Mouse (Mus musculus) kidney, embryonic 15.5 days (tissue): Measurements from ENCODE around the gene Hunk. TPM values are rescaled to one million over a fixed set of nuclear protein-coding genes. Genes with fewer than 3 reads are reported as not detected.

Experiments used
- ATAC-seq: fragments of 200-750 bp; cut with Nextera tagmentation; replicated peaks from 2 replicates; pipeline ENCODE4 v1.8.0; 2017; ENCODE audit warnings: moderate TSS enrichment; ENCODE audit not compliant: low FRiP score
- H3K27ac ChIP-seq: fragments of 300-500 bp; sonication (generic); 2 replicates; pipeline ENCODE4 v1.5.1; 2015; ENCODE audit warnings: mild to moderate bottlenecking, inconsistent platforms
- H3K27me3 ChIP-seq: fragments of 300-500 bp; sonication (generic); 2 replicates; pipeline ENCODE4 v1.6.1; 2015; ENCODE audit warnings: inconsistent platforms
- H3K36me3 ChIP-seq: fragments of 300-500 bp; sonication (generic); 2 replicates; pipeline ENCODE4 v1.6.1; 2015; ENCODE audit warnings: inconsistent platforms
- H3K4me1 ChIP-seq: fragments of 300-500 bp; sonication (generic); 2 replicates; pipeline ENCODE4 v1.6.1; 2015; ENCODE audit warnings: inconsistent platforms
- H3K4me2 ChIP-seq: fragments of 300-500 bp; sonication (generic); 2 replicates; pipeline ENCODE4 v1.6.1; 2015; ENCODE audit warnings: moderate library complexity, mild to moderate bottlenecking, inconsistent platforms
- H3K4me3 ChIP-seq: fragments of 300-500 bp; sonication (generic); replicated peaks from 2 replicates; pipeline ENCODE4 v1.5.1; 2015; ENCODE audit warnings: mild to moderate bottlenecking, inconsistent platforms
- H3K9ac ChIP-seq: fragments of 300-500 bp; sonication (generic); 2 replicates; pipeline ENCODE4 v1.6.1; 2015; ENCODE audit warnings: mild to moderate bottlenecking, inconsistent platforms
- H3K9me3 ChIP-seq: fragments of 300-500 bp; sonication (generic); replicated peaks from 2 replicates; pipeline ENCODE4 v1.6.1; 2016; ENCODE audit warnings: inconsistent platforms
- WGBS: fragments of 180-500 bp; shearing (Covaris S2); methylation state at CpG from one replicate; pipeline ENCODE4 v1.1.7; 2015; ENCODE audit warnings: mixed read lengths; 5-methylcytosine and 5-hydroxymethylcytosine counted together
- polyA plus RNA-seq: library from polyadenylated mRNA; unstranded; fragments of >200 nt; fragmentation: Nextera tagmentation; extraction: Ambion mirVana; gene quantifications from 2 replicates; pipeline ENCODE4 v1.2.1, GENCODE M21; 2015

The Hunk gene
- polyA plus RNA-seq, 1 experiment from 2014 or later = 13.5 TPM

- no peak for ATAC-seq
Measured at GRCm38 (mm10) chr16:90395996-90396556, 10.3 kb downstream of the Hunk start.

GRCm38 (mm10) chr16:90396882-90397281 lies 11.1 kb downstream of the Hunk start:
- H3K27me3 ChIP-seq = no peaks in the 10 kb centered on the region
- H3K4me1 ChIP-seq = peaks cover 53% of the 10 kb centered on the region
- H3K27ac ChIP-seq = no peak overlapping the region
- no peaks in the 10 kb centered on the region for H3K9me3 ChIP-seq
- no peak overlapping the region for H3K4me3 ChIP-seq
- peaks cover 14% of the 10 kb centered on the region; the same call in 1 of the 2 replicates for H3K36me3 ChIP-seq
- no peak for ATAC-seq
- H3K4me2 ChIP-seq = no peak overlapping the region
- no peak overlapping the region for H3K9ac ChIP-seq
- 65% methylated on average over 2 of the region's 2 CpGs for WGBS

More at GRCm38 (mm10) chr16:90395996-90396556, 10.3 kb downstream of the Hunk start:
- no peaks in the 10 kb centered on the region for H3K27me3 ChIP-seq
- H3K9me3 ChIP-seq = no peaks in the 10 kb centered on the region; the same call in 1 of the 2 replicates
- peaks cover 22% of the 10 kb centered on the region for H3K36me3 ChIP-seq
- H3K4me1 ChIP-seq = peaks cover 45% of the 10 kb centered on the region
- H3K4me2 ChIP-seq = no peak overlapping the region
- WGBS = 45% methylated on average over 11 of the region's 11 CpGs
- H3K4me3 ChIP-seq = no peak overlapping the region
- H3K27ac ChIP-seq = peak overlapping the region; percentile 9; the same call in 1 of the 2 replicates
- H3K9ac ChIP-seq = no peak overlapping the region

GRCm38 (mm10) chr16:90400314-90400713 lies 14.5 kb downstream of the Hunk start:
- Histone ChIP-seq H3K4me2 (no peak overlapping the region), H3K27ac (peak overlapping the region; percentile 72; the same call in 1 of the 2 replicates), H3K4me3 (no peak overlapping the region), H3K9ac (no peak overlapping the region), H3K36me3 (0 out of 2 replicates have a peak, but pooled peaks cover 4% of the 10 kb centered on the region), H3K27me3 (no peaks in the 10 kb centered on the region), H3K4me1 (peaks cover 61% of the 10 kb centered on the region), H3K9me3 (no peaks in the 10 kb centered on the region)
- 6% methylated on average over 9 of the region's 9 CpGs for WGBS
- peak; percentile 71 for ATAC-seq

- peaks cover 62% of the 10 kb centered on the region for H3K4me1 ChIP-seq
- 0 out of 2 replicates have a peak, but pooled peaks cover 4% of the 10 kb centered on the region for H3K36me3 ChIP-seq
- no peak overlapping the region for H3K4me3 ChIP-seq
- no peak overlapping the region for H3K9ac ChIP-seq
- no peak overlapping the region for H3K4me2 ChIP-seq
- ATAC-seq = 0 out of 2 replicates have a peak, but pooled peaks have one; percentile 38
- no peaks in the 10 kb centered on the region for H3K9me3 ChIP-seq
- H3K27ac ChIP-seq = peak overlapping the region; percentile 72; the same call in 1 of the 2 replicates
- 27% methylated on average over 12 of the region's 12 CpGs for WGBS
- no peaks in the 10 kb centered on the region for H3K27me3 ChIP-seq
Measured at GRCm38 (mm10) chr16:90400906-90401666, 15.3 kb downstream of the Hunk start.

- no peak for ATAC-seq
- H3K9ac ChIP-seq = no peak overlapping the region
Measured at GRCm38 (mm10) chr16:90402292-90402691, 16.5 kb downstream of the Hunk start.

GRCm38 (mm10) chr16:90405195-90405594 lies 19.4 kb downstream of the Hunk start:
- no peak for ATAC-seq
- Histone ChIP-seq H3K9me3 (no peaks in the 10 kb centered on the region), H3K27me3 (no peaks in the 10 kb centered on the region), H3K9ac (no peak overlapping the region), H3K27ac (peak overlapping the region; percentile 2; the same call in 1 of the 2 replicates), H3K4me2 (no peak overlapping the region), H3K4me1 (peaks cover 83% of the 10 kb centered on the region), H3K36me3 (no peaks in the 10 kb centered on the region), H3K4me3 (no peak overlapping the region)
- WGBS = 70% methylated on average over 3 of the region's 3 CpGs

More at GRCm38 (mm10) chr16:90402292-90402691, 16.5 kb downstream of the Hunk start:
- peak overlapping the region; percentile 69 for H3K27ac ChIP-seq
- no peak overlapping the region for H3K4me2 ChIP-seq
- no peaks in the 10 kb centered on the region for H3K27me3 ChIP-seq
- peaks cover 60% of the 10 kb centered on the region for H3K4me1 ChIP-seq
- 0 out of 2 replicates have a peak, but pooled peaks cover 4% of the 10 kb centered on the region for H3K36me3 ChIP-seq
- no peak overlapping the region for H3K4me3 ChIP-seq
- 53% methylated on average over 7 of the region's 7 CpGs for WGBS
- H3K9me3 ChIP-seq = no peaks in the 10 kb centered on the region

- Histone ChIP-seq H3K4me3 (no peak overlapping the region), H3K27ac (peak overlapping the region; percentile 52), H3K9me3 (no peaks in the 10 kb centered on the region), H3K9ac (no peak overlapping the region), H3K4me2 (no peak overlapping the region), H3K4me1 (peaks cover 83% of the 10 kb centered on the region), H3K36me3 (no peaks in the 10 kb centered on the region), H3K27me3 (no peaks in the 10 kb centered on the region)
- WGBS = 19% methylated on average over 6 of the region's 6 CpGs
- ATAC-seq = no peak
Measured at GRCm38 (mm10) chr16:90405599-90405998, 19.8 kb downstream of the Hunk start.

- 16% methylated on average over 12 of the region's 12 CpGs for WGBS
- no peaks in the 10 kb centered on the region for H3K9me3 ChIP-seq
- H3K9ac ChIP-seq = no peak overlapping the region; the same call in 1 of the 2 replicates
- peak; percentile 77 for ATAC-seq
- peaks cover 83% of the 10 kb centered on the region for H3K4me1 ChIP-seq
- H3K27me3 ChIP-seq = no peaks in the 10 kb centered on the region
- peak overlapping the region; percentile 24 for H3K4me2 ChIP-seq
- peak overlapping the region; percentile 91 for H3K27ac ChIP-seq
- H3K36me3 ChIP-seq = no peaks in the 10 kb centered on the region
- H3K4me3 ChIP-seq = no peak overlapping the region
Measured at GRCm38 (mm10) chr16:90407541-90408289, 21.9 kb downstream of the Hunk start.

GRCm38 (mm10) chr16:90412096-90413082 lies 26.6 kb downstream of the Hunk start:
- Histone ChIP-seq H3K27me3 (no peaks in the 10 kb centered on the region), H3K36me3 (peaks cover 21% of the 10 kb centered on the region), H3K27ac (peak overlapping the region; percentile 80), H3K9ac (no peak overlapping the region), H3K9me3 (no peaks in the 10 kb centered on the region), H3K4me1 (peaks cover 61% of the 10 kb centered on the region), H3K4me2 (no peak overlapping the region), H3K4me3 (no peak overlapping the region)
- ATAC-seq = peak; percentile 87
- 64% methylated on average over 8 of the region's 8 CpGs for WGBS

- Histone ChIP-seq H3K27me3 (no peaks in the 10 kb centered on the region), H3K9me3 (no peaks in the 10 kb centered on the region), H3K27ac (no peak overlapping the region), H3K36me3 (peaks cover 21% of the 10 kb centered on the region), H3K9ac (no peak overlapping the region), H3K4me3 (no peak overlapping the region), H3K4me1 (peaks cover 60% of the 10 kb centered on the region), H3K4me2 (no peak overlapping the region)
- ATAC-seq = no peak
Measured at GRCm38 (mm10) chr16:90416621-90417020, 30.8 kb downstream of the Hunk start.

- ATAC-seq = peak; percentile 79
- H3K4me1 ChIP-seq = peaks cover 63% of the 10 kb centered on the region
- WGBS = 5% methylated on average over 12 of the region's 12 CpGs
Measured at GRCm38 (mm10) chr16:90418661-90419060, 32.8 kb downstream of the Hunk start.

More at GRCm38 (mm10) chr16:90418661-90419060, 32.8 kb downstream of the Hunk start:
- H3K27ac ChIP-seq = peak overlapping the region; percentile 86
- H3K4me2 ChIP-seq = peak overlapping the region; percentile 26; the same call in 1 of the 2 replicates
- H3K4me3 ChIP-seq = no peak overlapping the region
- H3K36me3 ChIP-seq = peaks cover 13% of the 10 kb centered on the region; the same call in 1 of the 2 replicates
- H3K27me3 ChIP-seq = no peaks in the 10 kb centered on the region
- no peak overlapping the region for H3K9ac ChIP-seq
- H3K9me3 ChIP-seq = no peaks in the 10 kb centered on the region
